Mouse (Mus musculus): ENCODE measurements around the gene Pik3r6. TPM values are rescaled to one million over a fixed set of nuclear protein-coding genes. Genes with fewer than 3 reads are reported as not detected.

The Pik3r6 gene
- polyA plus RNA-seq, 1 experiment: 2.5 TPM

DNA sequence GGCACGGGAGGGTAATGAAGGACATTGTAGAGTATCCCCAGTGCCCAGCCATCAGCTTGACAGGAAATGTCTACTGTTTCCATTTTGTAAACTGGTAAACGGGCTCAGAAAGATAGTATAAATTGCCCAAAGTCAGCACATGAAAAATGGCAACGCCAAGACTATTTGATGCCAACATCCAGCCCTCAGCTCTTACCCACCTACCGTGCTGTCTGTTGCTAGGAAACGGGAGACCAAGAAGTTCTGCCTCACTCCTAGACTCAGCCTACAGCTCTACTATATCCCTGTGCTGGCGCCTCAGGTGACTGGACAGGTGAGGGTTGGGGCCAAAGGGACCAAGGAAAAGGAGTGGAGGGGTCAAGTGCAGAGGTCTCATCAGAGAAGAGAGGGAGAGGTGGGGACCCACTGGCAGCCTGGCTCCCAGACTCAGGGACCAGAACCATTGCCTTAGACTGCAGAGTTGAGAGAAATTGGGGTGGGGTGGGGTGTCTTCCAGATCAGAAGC lies 31.2 kb downstream of the Pik3r6 start:
- DNase-seq (ENCODE audit: low spot score): no peak

DNA sequence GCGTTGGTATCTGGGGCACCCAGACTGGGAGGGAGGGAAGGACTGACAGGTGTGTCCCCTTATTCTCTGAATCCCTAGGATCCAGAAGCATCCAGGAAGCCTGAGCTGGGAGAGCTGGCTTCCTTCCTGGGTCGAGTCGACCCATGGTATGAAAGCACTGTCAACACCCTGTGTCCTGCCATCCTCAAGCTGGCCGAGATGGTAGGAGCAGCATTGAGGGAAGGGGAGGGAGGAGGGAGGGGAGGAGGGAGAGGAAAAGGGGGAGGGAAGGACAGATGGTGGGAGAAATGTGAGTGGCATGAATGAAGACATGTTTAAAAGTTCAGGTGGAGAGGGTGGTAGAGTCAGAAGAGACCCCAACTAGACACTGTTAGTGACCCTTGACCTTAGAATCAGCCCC lies 33.2 kb downstream of the Pik3r6 start:
- no peak for DNase-seq (ENCODE audit: low spot score)

DNA sequence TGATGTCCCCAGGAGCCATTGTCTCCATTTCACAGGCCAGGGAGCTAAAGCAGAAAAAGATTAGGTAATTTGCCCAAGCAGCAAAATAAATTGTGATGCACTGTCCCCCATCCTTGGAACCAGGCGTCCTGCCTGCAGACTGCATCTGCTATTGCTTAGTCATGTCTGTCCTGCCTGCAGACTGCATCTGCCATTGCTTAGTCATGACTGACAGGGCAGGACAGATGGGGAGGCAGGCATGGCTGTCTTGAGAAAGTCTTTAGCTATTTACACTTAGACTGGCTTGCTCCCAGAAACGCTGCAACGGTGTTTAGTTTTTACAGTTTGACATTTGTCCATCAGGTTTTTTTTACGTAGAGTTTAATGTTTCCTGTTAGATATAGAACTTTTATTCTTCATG lies 33.6 kb downstream of the Pik3r6 start:
- DNase-seq (ENCODE audit: low spot score): no peak

DNA sequence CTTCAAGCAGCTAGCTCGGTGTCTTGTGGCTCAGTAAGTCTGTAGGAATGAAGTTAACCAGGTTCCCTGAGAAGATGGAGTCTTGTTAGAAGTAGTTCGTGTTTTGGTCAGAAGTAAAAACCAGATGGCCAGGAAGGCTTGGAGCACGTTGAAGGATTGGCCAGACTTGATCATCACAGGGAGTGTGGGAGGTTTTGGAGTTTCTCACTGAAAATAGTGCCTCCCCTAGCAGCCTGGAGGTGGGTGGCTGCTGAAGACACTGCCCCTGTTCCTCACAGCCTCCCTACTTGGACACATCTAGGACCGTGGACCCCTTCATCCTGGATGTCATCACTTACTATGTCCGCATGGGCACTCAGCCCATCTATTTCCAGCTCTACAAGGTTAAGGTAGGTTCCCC lies 36.8 kb downstream of the Pik3r6 start:
- no peak for DNase-seq (ENCODE audit: low spot score)

DNA sequence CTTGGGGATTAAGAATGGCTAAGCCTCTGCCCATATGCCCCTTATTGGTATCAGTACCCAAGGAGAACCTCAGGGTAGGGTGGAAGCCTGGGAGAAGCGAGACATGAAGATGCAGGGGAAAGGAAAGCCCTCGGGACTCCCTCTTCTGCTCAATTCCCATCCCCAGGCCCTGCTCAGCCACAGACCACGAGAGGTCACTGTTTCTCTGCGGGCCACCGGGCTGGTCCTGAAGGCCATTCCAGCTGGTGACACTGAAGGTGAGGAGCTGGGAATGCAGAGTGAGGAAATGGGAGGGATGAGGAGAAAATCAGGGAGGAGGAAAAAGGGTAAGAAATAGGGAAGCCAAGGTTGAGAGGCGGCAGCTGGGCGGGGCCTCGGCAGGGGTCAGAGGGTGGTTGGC lies 41.7 kb downstream of the Pik3r6 start:
- DNase-seq (ENCODE audit: low spot score): no peak

DNA sequence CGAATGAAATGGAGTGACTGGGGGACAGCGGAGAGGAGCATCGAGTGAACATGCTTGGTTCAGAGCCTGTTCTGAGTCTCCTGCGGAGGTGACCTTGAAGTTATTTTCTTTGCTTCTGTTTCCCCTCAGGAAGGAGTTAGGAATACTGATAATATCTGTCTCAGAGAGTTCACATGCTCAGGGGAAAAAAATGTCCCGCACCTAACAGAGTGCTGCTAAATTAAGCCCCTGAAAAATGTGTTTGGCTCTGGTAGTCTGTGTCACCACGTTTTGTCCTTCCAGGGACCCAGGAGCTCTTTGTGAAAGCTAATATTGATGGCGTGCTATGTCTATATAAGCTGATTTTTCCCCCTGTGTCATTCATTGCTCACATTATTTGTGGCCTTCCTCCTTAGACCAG lies 42.4 kb downstream of the Pik3r6 start:
- no peak for DNase-seq (ENCODE audit: low spot score)

DNA sequence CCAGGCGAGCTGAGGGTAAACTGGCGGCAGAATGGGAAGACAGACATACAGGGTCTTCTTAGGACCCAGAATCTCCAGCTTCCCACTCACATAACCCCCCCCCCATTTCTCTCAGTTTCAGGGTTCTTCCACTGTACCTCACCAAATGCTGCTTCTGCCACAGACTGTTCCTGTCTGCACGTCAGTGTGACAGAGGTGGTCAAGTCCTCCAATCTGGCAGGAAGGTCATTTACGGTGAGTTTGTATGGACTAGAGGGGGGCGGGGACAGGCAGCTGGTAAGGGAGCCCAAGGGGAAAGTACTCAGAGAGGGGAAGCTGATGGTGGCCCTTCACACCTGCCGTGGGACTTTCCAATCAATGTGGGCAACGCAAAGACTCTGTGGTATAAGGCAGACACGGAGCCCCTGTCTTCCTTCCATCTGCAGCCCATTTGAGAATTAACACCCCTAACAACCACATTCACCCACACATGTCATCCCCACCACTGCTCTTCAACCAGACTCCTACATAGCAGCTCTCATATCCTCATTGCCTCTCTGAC lies 42.9 kb downstream of the Pik3r6 start:
- no peak for DNase-seq (ENCODE audit: low spot score)

DNA sequence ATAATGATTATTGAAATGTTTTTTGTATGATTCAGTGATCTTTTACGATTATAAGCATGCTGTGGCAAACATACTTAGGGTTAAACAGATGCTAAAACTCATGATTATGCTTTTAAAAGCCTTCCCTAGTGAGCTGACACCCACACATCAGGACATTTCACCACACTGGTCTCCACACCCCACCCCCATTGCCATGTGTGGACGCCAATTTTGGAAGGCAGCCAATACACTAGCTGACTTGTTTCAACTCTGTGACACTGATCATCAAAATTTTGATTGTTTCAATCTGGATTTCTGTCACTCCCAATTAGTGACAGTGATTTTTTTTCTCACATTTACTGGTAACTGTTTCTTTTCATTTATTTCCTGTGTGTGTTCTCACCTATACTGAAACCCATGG lies 44.7 kb downstream of the Pik3r6 start:
- no peak for DNase-seq (ENCODE audit: low spot score)

DNA sequence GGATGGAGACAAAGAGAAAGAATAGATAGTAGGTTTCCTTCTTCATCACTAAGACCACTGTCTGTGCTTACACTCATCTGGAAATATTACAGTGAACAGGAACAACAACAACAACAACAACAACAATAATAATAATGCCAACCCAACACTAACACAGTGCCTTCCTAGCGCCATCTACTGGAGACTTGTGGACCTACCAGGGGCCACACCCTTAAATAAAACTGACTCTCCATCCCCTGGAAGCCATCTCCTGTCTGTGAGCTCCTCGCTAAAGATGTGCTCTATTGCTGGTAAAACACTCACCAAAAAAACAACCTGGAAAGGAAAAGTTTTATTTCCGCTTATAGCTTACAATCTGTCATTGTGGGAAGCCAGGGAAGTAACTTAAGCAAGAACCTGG lies 46.8 kb downstream of the Pik3r6 start:
- no peak for DNase-seq (ENCODE audit: low spot score)

DNA sequence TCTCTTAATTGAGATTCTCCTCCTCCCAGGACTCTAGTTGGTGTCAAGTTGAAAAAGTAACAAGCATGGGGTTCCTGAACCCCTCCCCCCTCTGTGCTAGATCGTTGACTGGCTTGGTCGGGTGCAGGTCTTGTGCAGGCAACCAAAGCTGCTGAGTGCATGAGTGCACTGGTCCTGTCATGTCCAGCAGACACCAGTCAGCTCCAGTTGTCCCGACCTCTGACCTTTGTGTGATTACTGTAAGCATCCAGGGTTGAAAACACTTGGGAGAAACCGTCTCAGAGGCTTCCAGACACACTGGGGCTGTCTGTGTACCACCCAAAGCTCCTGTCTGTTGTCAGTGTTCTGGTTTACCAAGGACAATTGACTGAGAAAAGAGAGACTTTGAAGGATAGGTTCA lies 47.5 kb downstream of the Pik3r6 start:
- no peak for DNase-seq (ENCODE audit: low spot score)

DNA sequence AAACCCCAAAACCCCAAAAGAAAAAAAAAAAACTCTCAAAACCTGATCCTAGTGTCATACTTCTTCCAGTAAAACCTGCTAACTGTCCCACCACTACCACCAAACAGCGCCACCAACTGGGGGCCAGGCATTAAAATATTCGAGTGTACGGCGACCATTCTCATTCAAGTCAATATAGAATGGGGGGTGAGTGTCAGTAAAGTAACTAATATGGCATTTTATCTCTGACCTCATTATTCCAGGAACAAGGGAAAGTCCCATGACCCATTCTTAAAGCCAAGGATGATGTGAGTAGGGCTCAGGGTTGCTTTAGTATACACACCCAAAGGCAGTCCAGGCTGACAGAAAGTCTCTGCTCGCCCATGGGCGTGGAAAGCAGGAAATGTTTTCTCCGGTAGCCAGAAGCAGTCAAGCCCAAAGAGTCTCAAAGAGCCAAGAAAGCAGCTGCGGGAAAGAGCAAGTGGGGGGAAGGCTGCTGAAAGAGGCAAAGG lies 51.2 kb downstream of the Pik3r6 start:
- no peak for DNase-seq (ENCODE audit: low spot score)

DNA sequence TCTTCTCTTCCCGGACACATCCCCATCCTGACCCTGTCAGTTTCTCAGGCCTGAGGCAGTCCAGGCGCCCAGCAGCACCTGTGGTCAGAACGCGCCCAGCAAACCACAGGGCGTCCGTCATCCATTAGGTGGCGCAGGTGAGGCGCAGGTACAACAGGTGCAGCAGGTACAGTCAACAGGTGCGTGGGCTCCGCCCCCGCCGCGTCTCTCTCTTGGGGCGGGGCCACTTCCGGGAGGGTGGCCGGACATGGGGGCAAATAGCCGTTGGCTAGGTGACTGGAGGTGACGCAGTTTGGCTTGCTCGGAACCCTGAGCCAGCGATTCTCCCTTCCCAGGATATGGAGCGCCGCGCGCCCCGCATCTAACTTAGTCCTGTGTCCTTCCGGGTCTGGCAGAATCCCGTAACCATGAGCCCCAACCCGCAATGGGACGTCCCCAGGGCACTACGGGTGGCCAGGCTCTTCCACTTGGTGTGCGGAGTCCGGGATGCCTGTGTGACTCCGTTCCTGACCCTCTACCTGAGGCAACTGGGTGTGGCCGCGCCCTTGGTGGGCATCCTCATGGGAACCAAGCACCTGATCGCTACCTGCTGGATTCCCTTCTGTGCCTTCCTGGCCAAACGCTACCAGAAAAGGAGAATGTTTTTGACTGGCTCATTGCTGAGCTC lies 53.2 kb downstream of the Pik3r6 start, which contains the start of gene Mfsd6l:
TSS of gene Mfsd6l (plus strand) at position 269 of the 667 bp plus-strand sequence.
- DNase-seq (ENCODE audit: low spot score): peak; percentile 49

DNA sequence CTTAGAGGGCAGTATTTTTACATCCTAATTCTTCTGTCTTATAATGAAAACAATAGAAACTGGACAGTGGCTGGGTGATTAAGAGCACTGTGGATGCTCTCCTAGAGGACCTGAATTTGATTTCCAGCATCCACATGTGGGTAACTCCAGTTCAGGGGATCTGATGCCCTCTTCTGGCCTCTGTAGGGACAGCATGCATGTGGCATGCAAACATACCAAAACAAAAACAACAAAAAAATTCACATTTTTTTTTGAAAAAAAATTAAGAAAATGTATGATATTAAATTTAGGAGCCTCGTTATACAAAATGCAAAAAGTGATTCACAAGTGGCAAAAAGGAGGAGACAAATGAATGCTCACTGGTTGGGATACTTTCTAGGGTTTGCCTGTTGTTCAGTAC lies 56.7 kb downstream of the Pik3r6 start:
- no peak for DNase-seq (ENCODE audit: low spot score)

DNA sequence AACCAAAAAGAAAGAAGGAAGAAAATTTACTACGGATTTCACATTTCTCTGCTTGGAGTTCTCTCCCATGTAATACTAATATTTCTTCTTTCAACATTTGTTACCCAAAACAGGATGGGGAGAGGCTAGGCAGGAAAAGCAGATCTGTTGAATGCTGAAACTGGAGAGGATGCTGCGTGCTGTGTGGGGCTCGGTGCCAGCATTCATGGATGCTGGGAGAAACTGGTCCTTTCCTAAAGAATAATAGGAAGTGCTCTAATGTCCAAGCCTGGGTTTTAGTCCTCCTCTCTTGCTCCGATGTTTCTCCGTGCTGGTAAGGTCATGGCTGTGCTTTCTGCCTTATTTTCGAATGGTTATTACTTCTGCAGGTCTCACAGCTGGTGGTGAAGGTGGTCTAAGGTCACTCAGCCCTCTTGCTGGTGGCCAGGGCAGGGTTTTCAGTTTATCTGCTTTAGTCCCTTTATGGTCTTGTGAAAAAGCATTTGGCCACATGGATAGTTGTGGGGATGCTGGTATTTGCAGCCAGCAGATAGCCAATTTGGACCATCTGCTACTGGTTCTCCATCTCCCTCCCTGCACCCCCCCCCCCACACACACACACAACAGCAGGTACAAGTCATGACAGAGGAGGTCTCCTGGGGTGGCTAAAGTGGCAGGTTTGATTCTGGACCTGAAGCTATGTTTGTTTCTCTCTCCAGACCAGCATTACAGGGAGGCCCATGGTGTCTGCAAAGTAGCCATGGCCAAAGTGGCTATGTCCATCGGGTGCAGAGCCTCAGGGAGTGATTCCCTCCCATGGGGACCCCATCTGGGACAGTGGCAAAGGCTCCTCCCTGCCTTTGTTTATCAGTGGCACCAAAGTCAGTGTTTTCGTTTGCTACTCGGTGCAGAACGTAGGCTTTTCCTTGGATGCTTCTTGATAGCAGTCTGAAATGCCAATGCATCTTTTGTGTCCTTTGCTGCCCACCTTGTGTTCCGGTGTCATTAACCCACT lies 59.4 kb downstream of the Pik3r6 start:
- no peak for DNase-seq (ENCODE audit: low spot score)

DNA sequence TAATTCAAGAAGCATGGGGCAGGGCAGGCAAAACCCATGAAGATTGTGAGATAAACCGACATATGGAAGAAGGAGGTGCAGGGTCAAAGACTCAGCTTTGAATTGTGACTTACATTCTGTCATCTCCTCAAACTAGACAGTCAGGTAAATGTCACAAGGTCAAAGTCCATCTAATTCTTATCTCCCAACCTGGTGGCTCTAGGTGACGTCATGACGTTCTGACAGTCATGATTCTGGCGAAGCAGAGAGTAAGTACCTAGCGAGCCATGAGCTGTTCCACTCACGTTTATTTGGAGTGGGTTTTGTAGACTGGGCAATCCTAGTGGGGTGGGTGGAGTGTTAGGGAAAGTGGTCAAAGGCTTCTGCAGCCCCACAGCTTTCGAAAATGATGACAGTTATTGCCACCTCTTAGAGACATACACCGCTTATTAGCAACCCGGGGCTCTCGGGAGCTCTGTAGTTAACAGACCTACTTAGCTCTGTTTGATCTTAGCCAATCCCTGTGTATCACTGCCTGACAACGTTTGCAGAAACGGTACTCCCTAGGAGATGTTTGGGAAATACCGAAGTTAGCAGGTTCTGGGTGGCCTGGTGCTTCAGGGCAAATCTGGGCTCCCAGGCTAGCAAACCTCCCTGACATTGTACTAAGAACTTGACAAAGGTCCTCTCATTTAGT lies 61.7 kb downstream of the Pik3r6 start:
- no peak for DNase-seq (ENCODE audit: low spot score)

DNA sequence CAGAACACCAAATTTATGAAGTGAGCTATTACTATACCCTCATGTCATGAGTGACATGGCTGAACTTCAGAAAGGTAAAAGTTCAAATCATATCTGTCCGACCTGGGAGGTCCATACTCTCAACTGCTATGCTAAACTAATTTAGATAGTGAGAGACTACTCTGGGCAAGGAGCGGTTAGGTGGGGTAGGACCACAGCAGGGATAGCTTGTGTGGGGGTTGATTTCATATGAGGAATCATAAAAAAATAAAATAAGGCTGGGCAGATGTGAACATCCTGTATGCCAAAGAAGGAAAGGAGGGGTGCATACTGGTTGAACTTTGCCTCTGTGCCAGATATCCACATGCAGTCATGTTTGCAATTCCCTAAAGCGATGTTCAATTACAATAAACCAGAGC lies 62.2 kb downstream of the Pik3r6 start:
- no peak for DNase-seq (ENCODE audit: low spot score)

DNA sequence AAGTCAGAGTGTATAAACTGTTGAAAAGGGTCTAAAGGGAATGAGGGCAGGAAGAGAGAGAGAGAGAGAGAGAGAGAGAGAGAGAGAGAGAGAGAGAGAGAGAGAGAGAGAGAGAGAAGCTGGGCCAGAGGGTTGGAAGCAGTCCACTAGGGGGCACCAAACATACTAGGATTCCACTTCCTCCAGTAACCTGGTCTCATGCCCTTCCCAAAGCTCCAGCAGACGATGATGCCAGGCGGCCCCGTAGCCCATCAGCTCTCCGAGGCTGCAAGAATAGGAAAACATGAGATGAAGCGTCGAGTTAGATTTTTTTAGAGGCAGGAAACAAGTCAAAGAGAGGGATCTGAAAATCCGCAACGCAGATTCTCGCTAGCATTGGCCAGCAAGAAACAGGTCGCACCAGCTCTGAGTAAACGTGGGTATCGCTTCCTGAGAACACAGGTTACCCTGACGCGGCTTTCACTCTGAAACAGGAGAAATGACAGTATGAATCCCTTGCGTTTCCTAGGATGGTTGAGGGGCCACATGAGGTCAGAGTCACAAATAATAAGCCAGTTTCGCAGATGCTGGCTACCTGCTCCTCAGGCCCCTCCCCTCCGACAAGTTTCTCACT lies 63.7 kb downstream of the Pik3r6 start:
- DNase-seq (ENCODE audit: low spot score): peak; percentile 38

DNA sequence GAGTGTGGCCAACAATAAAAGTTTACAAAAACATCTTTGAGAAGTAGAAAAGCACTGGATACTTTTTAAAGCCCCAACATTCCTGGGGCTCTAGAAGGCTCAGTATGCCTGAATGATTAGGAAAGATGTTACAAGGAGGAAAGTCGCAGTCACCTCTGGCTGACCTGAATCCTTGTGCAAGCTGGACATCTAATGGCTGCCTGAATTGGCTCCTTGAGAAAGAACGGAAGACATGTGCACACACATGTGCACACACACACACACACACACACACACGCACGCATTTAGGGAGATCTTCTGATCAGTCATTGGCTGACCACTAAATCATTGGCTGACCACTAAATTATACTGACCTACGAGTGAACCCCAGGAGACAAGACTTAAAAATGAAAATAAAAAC lies 68.0 kb downstream of the Pik3r6 start:
- no peak for DNase-seq (ENCODE audit: low spot score)

DNA sequence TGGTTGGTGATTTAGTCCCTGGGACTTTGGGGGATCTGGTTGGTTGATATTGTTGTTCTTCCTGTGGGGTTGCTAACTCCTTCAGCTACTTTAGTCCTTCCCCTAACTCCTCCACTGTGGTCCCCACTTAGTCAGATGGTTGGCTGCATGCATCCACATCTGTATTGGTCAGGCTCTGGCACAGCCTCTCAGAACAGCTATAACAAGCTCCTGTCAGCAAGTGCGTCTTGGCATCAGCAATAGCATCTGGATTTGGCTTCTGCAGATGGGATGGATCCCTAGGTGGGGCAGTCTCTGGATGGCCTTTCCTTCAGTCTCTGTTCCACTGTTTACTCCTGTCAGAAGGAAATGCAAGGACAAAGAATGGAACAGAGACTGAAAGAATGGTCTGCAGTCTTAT lies 74.3 kb downstream of the Pik3r6 start:
- DNase-seq (ENCODE audit: low spot score): no peak

DNA sequence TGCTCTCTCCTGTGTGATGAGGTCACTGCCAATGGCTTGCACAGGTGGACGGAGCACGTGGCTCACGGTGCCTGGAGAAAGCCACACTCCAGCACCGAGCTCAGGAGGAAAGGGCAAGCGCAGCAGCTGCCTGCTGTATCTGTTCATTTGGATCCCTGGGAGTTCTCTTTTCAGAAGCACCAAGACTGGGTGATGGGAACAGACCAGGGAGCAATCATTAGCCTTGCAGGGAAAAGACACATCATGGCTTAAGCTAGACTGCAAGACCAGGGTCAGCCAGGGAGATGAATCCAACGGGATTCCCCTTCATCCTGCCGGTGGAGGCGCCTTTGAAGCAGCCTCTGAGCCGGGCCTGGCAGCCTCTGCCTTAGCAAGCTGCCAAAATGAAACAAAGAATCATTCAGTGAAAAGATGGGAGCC lies 76.7 kb downstream of the Pik3r6 start:
- no peak for DNase-seq (ENCODE audit: low spot score)

DNA sequence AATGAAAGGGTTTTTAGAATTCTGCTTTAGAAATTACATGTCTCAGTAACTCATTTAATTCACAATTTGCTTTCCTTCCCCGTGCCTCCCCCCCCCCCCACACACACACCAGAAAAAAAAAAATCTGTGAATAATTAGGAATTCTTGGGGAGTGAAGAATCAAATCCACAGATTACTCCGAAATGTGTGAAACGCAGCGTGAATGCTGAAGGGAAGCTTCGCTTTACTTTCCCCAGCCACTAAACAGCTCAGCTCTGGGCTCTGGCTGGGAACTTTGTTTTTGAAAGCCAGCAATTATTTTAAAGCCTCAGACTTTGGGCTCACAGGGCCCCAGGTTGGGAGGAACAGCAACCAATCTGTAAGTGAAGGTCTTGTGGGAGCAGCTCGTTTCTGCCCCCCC lies 77.7 kb downstream of the Pik3r6 start:
- DNase-seq (ENCODE audit: low spot score): no peak

All from urinary bladder, adult 2 months (tissue).